Mouse (Mus musculus) thymus, adult 18-20 months (tissue): Measurements from ENCODE around the gene Speer4a.
"Not testable (repeated sequence)": the region's sequence is repeated elsewhere in the genome, so short reads cannot be mapped to it uniquely, and the experiment has no call there.

Experiments used
- DNase-seq, 2 experiments: peaks; one replicate each; pipeline ENCODE4 v3.0.0; 2022; ENCODE audit warnings: mixed read lengths in 2 of 2

Speer4a gene

DNA sequence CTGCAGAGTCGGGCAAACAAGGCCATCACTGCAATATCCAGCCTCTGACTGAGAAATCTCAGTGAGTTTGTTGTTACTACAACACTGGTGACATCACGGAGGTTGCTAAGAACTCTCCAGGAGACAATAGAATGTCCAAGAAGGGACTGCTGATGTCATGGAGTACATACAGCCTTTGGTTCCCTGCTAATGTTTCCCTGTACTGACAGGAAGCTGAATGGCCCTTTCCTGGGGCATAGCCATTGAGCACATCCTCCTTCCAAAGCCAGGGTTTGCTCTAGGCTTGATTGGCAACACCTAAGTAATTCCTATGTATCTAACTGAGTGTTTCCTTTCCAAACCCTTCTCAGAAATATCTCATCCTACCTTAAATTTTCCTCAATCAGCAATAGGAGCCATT is at the start of gene Speer4a:
Gene Speer4a, minus strand, starts transcription at position 101 of the 400 bp plus-strand sequence.
- DNase-seq = not testable (repeated sequence)

GRCm38 (mm10) chr5:26079023-26079422 is 39.7 kb upstream of the Speer4a start:
- DNase-seq = not testable (repeated sequence)

DNA sequence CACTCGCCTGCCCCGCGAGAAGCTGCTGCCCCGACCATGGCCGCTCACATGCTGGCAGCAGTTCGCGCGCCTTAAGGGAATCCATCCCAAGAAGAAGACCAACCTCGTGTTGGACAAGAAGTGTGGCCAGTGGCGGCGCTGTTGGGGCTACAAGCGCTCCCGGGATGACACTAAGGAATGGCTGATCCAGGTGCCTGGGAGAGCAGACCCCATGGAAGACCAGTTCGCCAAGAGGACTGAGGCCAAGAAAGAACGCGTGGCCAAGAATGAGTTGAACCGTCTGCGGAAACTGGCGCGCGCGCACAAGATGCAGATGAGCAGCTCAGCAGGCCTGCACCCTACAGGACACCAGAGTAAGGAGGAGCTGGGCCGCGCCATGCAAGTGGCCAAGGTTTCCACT is 31.4 kb upstream of the Speer4a start:
- DNase-seq = no peak

- not testable (repeated sequence) for DNase-seq
Observed at GRCm38 (mm10) chr5:26058481-26058880, 19.1 kb upstream of the Speer4a start, which contains the start of gene Gm7347. TSS of gene Gm7347 (minus strand) at chr5:26058581.

DNA sequence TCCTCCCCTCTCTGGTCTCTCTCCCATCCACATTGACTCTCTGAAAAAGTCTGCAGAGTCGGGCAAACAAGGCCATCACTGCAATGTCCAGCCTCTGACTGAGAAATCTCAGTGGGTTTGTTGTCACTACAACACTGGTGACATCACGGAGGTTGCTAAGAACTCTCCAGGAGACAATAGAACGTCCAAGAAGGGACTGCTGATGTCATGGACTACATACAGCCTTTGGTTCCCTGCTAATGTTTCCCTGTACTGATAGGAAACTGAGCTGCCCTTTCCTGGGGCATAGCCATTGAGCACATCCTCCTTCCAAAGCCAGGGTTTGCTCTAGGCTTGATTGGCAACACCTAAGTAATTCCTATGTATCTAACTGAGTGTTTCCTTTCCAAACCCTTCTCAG is 16.5 kb downstream of the Speer4a start, which contains the start of gene Gm5862:
Gene Gm5862, minus strand, starts transcription at position 101 of the 400 bp plus-strand sequence.
- not testable (repeated sequence) for DNase-seq

GRCm38 (mm10) chr5:26007697-26008096 is 31.7 kb downstream of the Speer4a start:
- DNase-seq = not testable (repeated sequence)

DNA sequence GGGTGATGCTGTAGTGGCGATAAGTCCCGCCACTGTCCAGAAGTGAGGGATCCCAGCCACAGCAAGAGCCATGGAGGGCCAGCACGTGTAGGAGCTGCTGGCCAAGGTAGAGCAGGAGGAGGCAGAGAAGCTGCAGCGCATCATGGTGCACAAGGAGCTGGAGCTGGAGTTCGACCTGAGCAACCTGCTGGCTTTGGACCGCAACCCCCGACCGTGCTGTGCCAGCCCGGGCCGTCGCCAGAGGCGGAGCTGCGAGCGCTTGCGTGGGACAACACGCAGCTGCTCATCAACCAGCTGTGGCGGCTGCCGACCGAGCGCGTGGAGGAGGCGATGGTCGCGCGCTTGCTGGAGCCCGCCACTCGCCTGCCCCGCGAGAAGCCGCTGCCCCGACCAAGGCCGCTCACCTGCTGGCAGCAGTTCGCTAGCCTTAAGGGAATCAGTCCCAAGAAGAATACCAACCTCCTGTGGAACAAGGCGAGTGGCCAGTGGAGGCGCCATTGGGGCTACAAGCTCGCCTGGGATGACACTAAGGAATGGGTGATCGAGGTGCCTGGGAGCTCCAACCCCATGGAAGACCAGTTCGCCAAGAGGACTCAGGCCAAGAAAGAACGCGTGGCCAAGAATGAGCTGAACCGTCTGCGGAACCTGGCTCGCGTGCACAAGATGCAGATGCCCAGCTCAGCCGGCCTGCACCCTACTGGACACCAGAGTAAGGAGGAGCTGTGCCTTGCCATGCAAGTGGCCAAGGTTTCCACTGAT is 32.2 kb downstream of the Speer4a start:
- DNase-seq = not testable (repeated sequence)

GRCm38 (mm10) chr5:26004698-26005097 is 34.7 kb downstream of the Speer4a start, which contains the start of gene Gm1979:
TSS of gene Gm1979 (minus strand) at chr5:26004798.
- DNase-seq = not testable (repeated sequence)

DNA sequence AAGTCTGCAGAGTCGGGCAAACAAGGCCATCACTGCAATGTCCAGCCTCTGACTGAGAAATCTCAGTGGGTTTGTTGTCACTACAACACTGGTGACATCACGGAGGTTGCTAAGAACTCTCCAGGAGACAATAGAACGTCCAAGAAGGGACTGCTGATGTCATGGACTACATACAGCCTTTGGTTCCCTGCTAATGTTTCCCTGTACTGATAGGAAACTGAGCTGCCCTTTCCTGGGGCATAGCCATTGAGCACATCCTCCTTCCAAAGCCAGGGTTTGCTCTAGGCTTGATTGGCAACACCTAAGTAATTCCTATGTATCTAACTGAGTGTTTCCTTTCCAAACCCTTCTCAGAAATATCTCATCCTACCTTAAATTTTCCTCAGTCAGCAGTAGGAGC is 50.8 kb downstream of the Speer4a start, which contains the start of gene Gm21698:
Gene Gm21698, minus strand, starts transcription at position 101 of the 400 bp plus-strand sequence.
- DNase-seq = not testable (repeated sequence)
